Mouse (Mus musculus) monocyte, adult 2 months (primary cell): ENCODE results near the gene Bbs4.
A peak's percentile ranks its signal among the peaks of the same experiment; 100 is the strongest.
"Not testable (repeated sequence)": the region's sequence is repeated elsewhere in the genome, so short reads cannot be mapped to it uniquely, and the experiment has no call there.

Experiments
- DNase-seq, 2 experiments: peaks; one replicate each; pipeline ENCODE4 v3.0.0; 2022; ENCODE audit warnings: low spot score in 2 of 2, low read depth in 1 of 2

Gene Bbs4

GRCm38 (mm10) chr9:59353253-59353639 is at the start of gene Bbs4:
Gene Bbs4, minus strand, starts transcription at chr9:59353508.
- peak; percentile 76 to 81 for DNase-seq

- no peak for DNase-seq
Observed at GRCm38 (mm10) chr9:59389086-59389485, 35.8 kb upstream of the Bbs4 start.

GRCm38 (mm10) chr9:59388311-59388710 is 35.0 kb upstream of the Bbs4 start:
- no peak for DNase-seq

GRCm38 (mm10) chr9:59387461-59387860 is 34.2 kb upstream of the Bbs4 start:
- no peak for DNase-seq

GRCm38 (mm10) chr9:59375626-59376025 is 22.3 kb upstream of the Bbs4 start:
- DNase-seq: no peak

GRCm38 (mm10) chr9:59369646-59370045 is 16.3 kb upstream of the Bbs4 start:
- DNase-seq: no peak

- no peak for DNase-seq
Observed at GRCm38 (mm10) chr9:59369220-59369619, 15.9 kb upstream of the Bbs4 start.

- DNase-seq: not testable (repeated sequence)
Observed at GRCm38 (mm10) chr9:59360487-59360886, 7.2 kb upstream of the Bbs4 start.

- DNase-seq: not testable (repeated sequence)
Observed at GRCm38 (mm10) chr9:59358041-59358440, 4.7 kb upstream of the Bbs4 start.

- no peak for DNase-seq
Observed at GRCm38 (mm10) chr9:59352586-59353252, 589 bp downstream of the Bbs4 start.

- no peak for DNase-seq
Observed at GRCm38 (mm10) chr9:59346176-59346575, 7.1 kb downstream of the Bbs4 start.

- peak in 1 of 2 experiments; percentile 4 for DNase-seq
Observed at GRCm38 (mm10) chr9:59340002-59340401, 13.3 kb downstream of the Bbs4 start.

- DNase-seq: no peak
Observed at GRCm38 (mm10) chr9:59339107-59339506, 14.2 kb downstream of the Bbs4 start.

- DNase-seq: no peak
Observed at GRCm38 (mm10) chr9:59338411-59338810, 14.9 kb downstream of the Bbs4 start.

GRCm38 (mm10) chr9:59337889-59338288 is 15.4 kb downstream of the Bbs4 start:
- no peak for DNase-seq

GRCm38 (mm10) chr9:59336539-59336938 is 16.8 kb downstream of the Bbs4 start:
- DNase-seq: no peak

GRCm38 (mm10) chr9:59330055-59330454 is 23.3 kb downstream of the Bbs4 start:
- DNase-seq: no peak

GRCm38 (mm10) chr9:59324351-59324750 is 29.0 kb downstream of the Bbs4 start:
- no peak for DNase-seq

GRCm38 (mm10) chr9:59316206-59316605 is 37.1 kb downstream of the Bbs4 start:
- DNase-seq: no peak

GRCm38 (mm10) chr9:59311284-59311670 is 42.0 kb downstream of the Bbs4 start:
- no peak for DNase-seq

- no peak for DNase-seq
Observed at GRCm38 (mm10) chr9:59310582-59311283, 42.6 kb downstream of the Bbs4 start.

- no peak for DNase-seq
Observed at GRCm38 (mm10) chr9:59307890-59308289, 45.4 kb downstream of the Bbs4 start.

- no peak for DNase-seq
Observed at GRCm38 (mm10) chr9:59296419-59296818, 56.9 kb downstream of the Bbs4 start.
